Mouse (Mus musculus) cerebellum, adult 2 months (tissue): ENCODE results near the gene Pex14.

Experiments used
- CTCF ChIP-seq: fragments of 200-500 bp; IDR thresholded peaks from 2 replicates; pipeline ENCODE4 v1.5.1; 2011; ENCODE audit warnings: low read depth, mild to moderate bottlenecking, control low read depth, low read length, moderate library complexity, borderline replicate concordance; ENCODE audit not compliant: insufficient read depth
- POLR2A ChIP-seq: fragments of 200-500 bp; IDR thresholded peaks from 2 replicates; pipeline ENCODE4 v1.6.1; 2011; ENCODE audit warnings: low read length, control low read depth, borderline replicate concordance; ENCODE audit not compliant: insufficient read depth

GRCm38 (mm10) chr4:148960011-148960410 is 139.7 kb downstream of the Pex14 start:
- TF ChIP-seq CTCF (no peak), POLR2A (no peak)
